Mouse (Mus musculus) cortical plate, adult 2 months (tissue): Measurements from ENCODE around the gene Notch4.

Experiments
- CTCF ChIP-seq: fragments of 200-500 bp; IDR thresholded peaks from 2 replicates; pipeline ENCODE4 v1.5.1; 2011; ENCODE audit warnings: mild to moderate bottlenecking, control low read depth, low read length; ENCODE audit not compliant: insufficient read depth; ENCODE audit errors: extremely low read depth
- POLR2A ChIP-seq: fragments of 200-500 bp; IDR thresholded peaks from 2 replicates; pipeline ENCODE4 v1.6.1; 2011; ENCODE audit warnings: mild to moderate bottlenecking, low read length, control low read depth; ENCODE audit not compliant: insufficient read depth; ENCODE audit errors: extremely low read depth

DNA sequence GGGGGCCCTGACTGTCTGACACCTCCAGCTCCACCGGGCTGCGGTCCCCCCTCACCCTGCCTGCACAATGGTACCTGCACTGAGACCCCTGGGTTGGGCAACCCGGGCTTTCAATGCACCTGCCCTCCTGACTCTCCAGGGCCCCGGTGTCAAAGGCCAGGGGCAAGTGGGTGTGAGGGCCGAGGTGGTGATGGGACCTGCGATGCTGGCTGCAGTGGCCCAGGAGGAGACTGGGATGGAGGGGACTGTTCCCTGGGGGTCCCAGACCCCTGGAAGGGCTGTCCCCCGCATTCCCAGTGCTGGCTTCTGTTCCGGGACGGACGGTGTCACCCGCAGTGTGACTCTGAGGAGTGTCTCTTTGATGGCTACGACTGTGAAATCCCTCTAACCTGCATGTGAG is 18.5 kb downstream of the Notch4 start:
- TF ChIP-seq POLR2A (no peak), CTCF (no peak)
